Mouse (Mus musculus) liver, adult (tissue): Measurements from ENCODE around the gene AI597479.

ENCODE experiments used
- GATA4 ChIP-seq: IDR thresholded peaks from 2 replicates; pipeline ENCODE4 v1.6.1; 2014; ENCODE audit warnings: mild to moderate bottlenecking, low read length; ENCODE audit not compliant: insufficient replicate concordance

Gene AI597479

GRCm38 (mm10) chr1:43098031-43098984 is at the start of gene AI597479, which contains the start of gene Tgfbrap1:
Gene AI597479, plus strand, starts transcription at chr1:43098710.
Gene Tgfbrap1, minus strand, starts transcription at chr1:43098637.
- no peak; the same call in 1 of the 2 replicates for TF ChIP-seq GATA4

GRCm38 (mm10) chr1:43051903-43052302 is 46.6 kb upstream of the AI597479 start:
- TF ChIP-seq GATA4, result no peak

GRCm38 (mm10) chr1:43065615-43066310 is 32.7 kb upstream of the AI597479 start:
- TF ChIP-seq GATA4, result no peak

GRCm38 (mm10) chr1:43066573-43066972 is 31.9 kb upstream of the AI597479 start:
- no peak for TF ChIP-seq GATA4

- TF ChIP-seq GATA4, result no peak
Observed at GRCm38 (mm10) chr1:43067551-43067950, 31.0 kb upstream of the AI597479 start.

GRCm38 (mm10) chr1:43070726-43071125 is 27.8 kb upstream of the AI597479 start:
- TF ChIP-seq GATA4, result no peak

- no peak for TF ChIP-seq GATA4
Observed at GRCm38 (mm10) chr1:43072028-43072427, 26.5 kb upstream of the AI597479 start.

- no peak for TF ChIP-seq GATA4
Observed at GRCm38 (mm10) chr1:43072561-43072960, 25.9 kb upstream of the AI597479 start.

- no peak for TF ChIP-seq GATA4
Observed at GRCm38 (mm10) chr1:43074791-43075190, 23.7 kb upstream of the AI597479 start.

- TF ChIP-seq GATA4, result no peak
Observed at GRCm38 (mm10) chr1:43078124-43078523, 20.4 kb upstream of the AI597479 start.

- TF ChIP-seq GATA4, result no peak
Observed at GRCm38 (mm10) chr1:43082946-43083345, 15.6 kb upstream of the AI597479 start.

GRCm38 (mm10) chr1:43090418-43090817 is 8.1 kb upstream of the AI597479 start:
- no peak for TF ChIP-seq GATA4

- no peak for TF ChIP-seq GATA4
Observed at GRCm38 (mm10) chr1:43091306-43092055, 7.0 kb upstream of the AI597479 start.

GRCm38 (mm10) chr1:43092056-43093015 is 6.2 kb upstream of the AI597479 start:
- no peak for TF ChIP-seq GATA4
